Mouse (Mus musculus) left cerebral cortex, adult 9 months (tissue): ENCODE data around the gene Car1.
"Not testable (repeated sequence)": the region's sequence is repeated elsewhere in the genome, so short reads cannot be mapped to it uniquely, and the experiment has no call there.

Experiments
- DNase-seq, 2 experiments: peaks; one replicate each; pipeline ENCODE4 v3.0.0; 2022; ENCODE audit warnings: low spot score in 2 of 2

Car1 gene

DNA sequence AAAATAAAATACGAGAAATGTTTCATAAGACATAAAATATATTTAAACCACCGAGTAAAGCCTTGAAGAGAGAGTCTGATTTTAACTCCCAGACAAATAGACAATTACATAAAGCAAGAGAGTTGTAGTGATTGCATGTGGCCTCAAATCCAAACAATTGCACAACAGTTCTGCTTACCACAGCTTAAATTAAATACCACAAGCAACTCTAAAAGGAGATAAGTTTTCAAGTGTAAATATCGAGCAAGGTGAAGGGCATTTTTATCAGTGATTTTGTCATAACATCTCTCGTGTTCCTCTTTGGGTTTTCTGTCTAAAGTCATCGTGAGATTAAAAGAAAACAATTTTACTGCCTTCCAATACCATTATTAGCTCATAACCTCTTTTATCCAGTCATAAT, 25.0 kb downstream of the Car1 start:
- not testable (repeated sequence) for DNase-seq

- not testable (repeated sequence) for DNase-seq
Measured at GRCm38 (mm10) chr3:14782365-14782764, 25.8 kb downstream of the Car1 start.

GRCm38 (mm10) chr3:14780212-14780611, 28.0 kb downstream of the Car1 start:
- DNase-seq: no peak

- not testable (repeated sequence) for DNase-seq
Measured at GRCm38 (mm10) chr3:14776497-14777162, 31.5 kb downstream of the Car1 start.

DNA sequence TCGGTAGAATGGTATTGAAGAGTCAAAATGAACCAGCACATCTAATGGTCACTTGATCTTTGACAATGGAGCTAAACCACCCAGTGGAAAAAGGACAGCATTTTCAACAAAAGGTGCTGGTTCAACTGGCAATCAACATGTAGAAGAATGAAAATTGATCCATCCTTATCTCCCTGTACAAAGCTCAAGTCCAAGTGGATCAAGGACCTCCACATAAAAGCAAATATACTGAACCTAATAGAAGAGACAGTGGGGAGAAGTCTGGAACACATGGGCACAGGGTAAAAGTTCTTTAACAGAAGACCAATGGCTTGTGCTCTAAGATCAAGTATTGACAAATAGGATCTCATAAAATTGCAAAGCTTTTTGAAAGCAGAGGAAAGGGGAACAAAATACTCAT, 33.6 kb downstream of the Car1 start:
- DNase-seq: not testable (repeated sequence)

DNA sequence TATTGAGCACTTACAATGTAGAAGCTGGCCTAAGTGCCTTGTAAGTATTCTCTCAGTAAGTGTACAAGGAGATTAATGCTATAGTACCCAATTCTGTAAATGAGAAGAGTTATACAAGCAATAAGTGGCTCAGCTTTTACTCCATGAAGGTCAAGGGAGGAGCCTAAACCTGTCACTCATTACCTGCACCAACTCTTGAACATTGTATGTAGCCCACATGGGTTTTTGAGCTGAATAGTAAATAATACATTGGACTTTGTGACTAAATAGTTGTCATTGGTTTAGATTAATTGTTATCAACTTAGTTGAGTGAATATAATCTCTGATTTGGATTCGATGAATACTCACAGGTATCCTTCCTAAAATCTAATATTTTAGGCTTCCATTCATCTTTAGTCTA, 35.7 kb downstream of the Car1 start:
- not testable (repeated sequence) for DNase-seq

- no peak for DNase-seq
Measured at GRCm38 (mm10) chr3:14764755-14765566, 43.2 kb downstream of the Car1 start.

GRCm38 (mm10) chr3:14755716-14756115, 52.5 kb downstream of the Car1 start:
- DNase-seq: no peak

DNA sequence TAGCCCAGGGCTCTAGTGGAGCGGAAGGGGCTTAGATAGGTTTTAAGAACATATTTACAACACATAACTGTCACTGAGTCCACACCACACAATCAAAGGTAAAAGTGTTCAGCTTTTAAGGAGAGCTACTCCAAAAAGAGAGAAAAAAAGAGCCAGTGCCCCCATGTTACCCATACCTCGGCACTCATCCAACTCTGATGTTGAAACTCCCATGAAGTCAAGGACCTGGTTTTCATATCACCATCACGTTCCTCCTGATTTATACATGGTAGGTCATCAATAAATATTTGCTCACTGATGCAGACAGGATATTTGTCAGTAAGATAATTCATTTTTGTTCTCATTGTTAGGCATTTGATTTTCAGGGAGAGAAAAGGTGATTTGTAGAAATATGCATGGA, 62.1 kb downstream of the Car1 start:
- no peak for DNase-seq

DNA sequence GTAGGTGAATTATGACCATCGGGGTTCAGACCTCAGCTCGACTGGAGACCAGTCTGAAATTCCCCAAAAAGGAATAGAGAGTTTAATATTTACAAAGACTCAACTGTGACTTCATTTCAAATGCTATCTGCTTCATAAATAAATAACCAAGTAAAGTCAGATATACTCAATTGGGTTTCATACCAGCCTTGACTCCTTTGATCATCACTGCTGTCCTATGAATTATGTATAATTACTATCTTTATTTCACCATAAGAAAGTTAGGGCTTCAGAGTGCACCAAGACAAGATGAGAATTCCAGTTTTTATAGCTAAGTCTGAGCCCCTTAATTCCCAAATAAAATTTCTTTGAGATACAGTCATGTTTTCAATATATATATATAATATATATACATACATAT, 69.9 kb downstream of the Car1 start:
- no peak for DNase-seq

- DNase-seq: not testable (repeated sequence)
Measured at GRCm38 (mm10) chr3:14727496-14727895, 80.7 kb downstream of the Car1 start.

DNA sequence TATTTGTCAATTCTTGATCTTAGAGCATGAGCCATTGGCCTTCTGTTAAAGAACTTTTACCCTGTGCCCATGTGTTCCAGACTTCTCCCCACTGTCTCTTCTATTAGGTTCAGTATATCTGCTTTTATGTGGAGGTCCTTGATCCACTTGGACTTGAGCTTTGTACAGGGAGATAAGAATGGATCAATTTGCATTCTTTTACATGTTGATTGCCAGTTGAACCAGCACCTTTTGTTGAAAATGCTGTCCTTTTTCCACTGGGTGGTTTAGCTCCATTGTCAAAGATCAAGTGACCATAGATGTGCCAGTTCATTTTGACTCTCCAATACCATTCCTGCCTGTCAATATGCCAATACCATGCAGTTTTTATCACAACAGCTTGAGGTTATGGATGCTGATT, 82.7 kb downstream of the Car1 start:
- not testable (repeated sequence) for DNase-seq
